Mouse (Mus musculus): ENCODE results near the gene Stk24.
"Not testable (repeated sequence)": the region's sequence is repeated elsewhere in the genome, so short reads cannot be mapped to it uniquely, and the experiment has no call there.

The Stk24 gene

GRCm38 (mm10) chr14:121379827-121380145 is at the start of gene Stk24:
TSS of gene Stk24 (minus strand) at chr14:121380011.
- DNase-seq (ENCODE audit: low read depth, low spot score) = no peak

GRCm38 (mm10) chr14:121428148-121428547 is 48.3 kb upstream of the Stk24 start:
- no peak for DNase-seq (ENCODE audit: low read depth, low spot score)

GRCm38 (mm10) chr14:121426743-121427142 is 46.9 kb upstream of the Stk24 start:
- no peak for DNase-seq (ENCODE audit: low read depth, low spot score)

- no peak for DNase-seq (ENCODE audit: low read depth, low spot score)
These were observed 45.4 kb upstream of the Stk24 start for GRCm38 (mm10) chr14:121425004-121425793.

GRCm38 (mm10) chr14:121423341-121423751 is 43.5 kb upstream of the Stk24 start:
- no peak for DNase-seq (ENCODE audit: low read depth, low spot score)

- no peak for DNase-seq (ENCODE audit: low read depth, low spot score)
These were observed 43.0 kb upstream of the Stk24 start for GRCm38 (mm10) chr14:121422664-121423340.

GRCm38 (mm10) chr14:121422000-121422399 is 42.2 kb upstream of the Stk24 start:
- DNase-seq (ENCODE audit: low read depth, low spot score) = no peak

- DNase-seq (ENCODE audit: low read depth, low spot score) = no peak
These were observed 37.8 kb upstream of the Stk24 start for GRCm38 (mm10) chr14:121417594-121417993.

- no peak for DNase-seq (ENCODE audit: low read depth, low spot score)
These were observed 37.0 kb upstream of the Stk24 start for GRCm38 (mm10) chr14:121416626-121417319.

GRCm38 (mm10) chr14:121414635-121415241 is 34.9 kb upstream of the Stk24 start:
- DNase-seq (ENCODE audit: low read depth, low spot score) = no peak

GRCm38 (mm10) chr14:121413726-121414125 is 33.9 kb upstream of the Stk24 start:
- DNase-seq (ENCODE audit: low read depth, low spot score) = not testable (repeated sequence)

- no peak for DNase-seq (ENCODE audit: low read depth, low spot score)
These were observed 29.1 kb upstream of the Stk24 start for GRCm38 (mm10) chr14:121408944-121409343.

GRCm38 (mm10) chr14:121406943-121407342 is 27.1 kb upstream of the Stk24 start:
- no peak for DNase-seq (ENCODE audit: low read depth, low spot score)

- no peak for DNase-seq (ENCODE audit: low read depth, low spot score)
These were observed 25.7 kb upstream of the Stk24 start for GRCm38 (mm10) chr14:121405546-121405945.

- DNase-seq (ENCODE audit: low read depth, low spot score) = peak; percentile 13
These were observed 25.3 kb upstream of the Stk24 start for GRCm38 (mm10) chr14:121405120-121405519.

GRCm38 (mm10) chr14:121399676-121400075 is 19.9 kb upstream of the Stk24 start:
- no peak for DNase-seq (ENCODE audit: low read depth, low spot score)

- DNase-seq (ENCODE audit: low read depth, low spot score) = no peak
These were observed 17.7 kb upstream of the Stk24 start for GRCm38 (mm10) chr14:121397471-121397870.

- DNase-seq (ENCODE audit: low read depth, low spot score) = no peak
These were observed 15.3 kb upstream of the Stk24 start for GRCm38 (mm10) chr14:121395125-121395524.

- no peak for DNase-seq (ENCODE audit: low read depth, low spot score)
These were observed 12.1 kb upstream of the Stk24 start for GRCm38 (mm10) chr14:121391927-121392326.

GRCm38 (mm10) chr14:121387760-121388159 is 7.9 kb upstream of the Stk24 start:
- no peak for DNase-seq (ENCODE audit: low read depth, low spot score)

- DNase-seq (ENCODE audit: low read depth, low spot score) = no peak
These were observed 5.6 kb upstream of the Stk24 start for GRCm38 (mm10) chr14:121385440-121385839.

GRCm38 (mm10) chr14:121383801-121384200 is 4.0 kb upstream of the Stk24 start:
- no peak for DNase-seq (ENCODE audit: low read depth, low spot score)
